Mouse (Mus musculus): ENCODE results near the gene Gm13178.

Gm13178 gene

GRCm38 (mm10) chr4:144721304-144721703 lies at the start of gene Gm13178:
Gene Gm13178 (minus strand): TSS chr4:144721404.
- DNase-seq = no peak

DNA sequence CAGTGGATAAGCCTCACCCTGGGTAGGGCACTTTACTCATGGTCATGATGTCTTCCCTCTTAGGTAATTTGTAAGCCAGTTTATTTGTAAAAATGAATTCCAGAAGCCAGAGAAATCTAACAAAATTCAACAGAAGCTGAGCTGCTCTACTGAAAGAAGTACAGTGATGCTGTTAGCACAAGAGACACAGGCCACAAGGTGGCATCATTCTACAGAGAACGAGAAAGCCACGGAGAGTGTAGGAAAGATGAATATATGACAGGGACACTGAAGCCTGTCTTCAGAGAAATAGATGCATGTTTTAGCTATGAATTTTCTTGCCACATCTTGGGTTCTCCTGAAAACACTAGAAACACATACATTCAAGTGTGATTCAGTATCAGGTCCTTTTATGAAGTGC lies 44.5 kb upstream of the Gm13178 start:
- peak; percentile 26 for DNase-seq

GRCm38 (mm10) chr4:144749139-144749538 lies 27.9 kb upstream of the Gm13178 start:
- DNase-seq = no peak

DNA sequence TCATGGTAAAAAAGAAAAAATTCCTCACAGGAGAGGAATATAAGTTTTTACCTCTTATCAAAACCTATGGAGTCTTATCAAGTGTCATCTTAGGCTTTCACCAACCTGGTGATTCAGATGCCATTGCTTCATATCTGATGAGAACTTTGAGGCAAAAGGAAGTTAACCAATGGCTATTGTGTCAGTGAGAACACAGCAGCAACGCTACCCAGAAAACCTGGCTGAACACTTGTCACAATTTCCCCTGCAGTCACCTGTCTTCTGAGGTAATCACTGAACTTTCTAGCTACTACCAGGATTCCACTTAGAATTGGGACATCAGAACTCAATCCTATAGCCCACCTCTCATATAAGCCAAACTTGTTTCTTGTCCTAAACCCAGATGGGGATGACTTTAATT lies 1.5 kb downstream of the Gm13178 start:
- no peak for DNase-seq

DNA sequence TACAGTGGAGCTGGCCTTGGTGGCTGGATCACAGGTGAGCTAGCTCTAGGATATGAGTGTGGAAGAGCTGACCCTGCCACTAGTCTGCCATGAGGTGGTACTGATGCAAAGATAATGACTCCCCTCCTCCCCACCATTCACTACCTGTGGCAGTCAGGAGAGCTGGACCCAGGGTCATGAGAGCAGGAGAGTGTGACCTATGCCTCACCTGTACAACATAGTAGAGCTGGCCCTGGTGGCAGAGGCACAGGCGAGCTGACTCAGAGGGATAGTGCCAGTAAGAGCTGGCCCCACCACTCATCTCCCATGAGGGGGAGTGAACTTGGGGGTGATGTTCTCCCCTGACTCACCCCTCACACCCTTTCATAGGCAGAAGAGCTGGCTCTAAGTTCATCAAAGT lies 2.9 kb downstream of the Gm13178 start:
- no peak for DNase-seq

DNA sequence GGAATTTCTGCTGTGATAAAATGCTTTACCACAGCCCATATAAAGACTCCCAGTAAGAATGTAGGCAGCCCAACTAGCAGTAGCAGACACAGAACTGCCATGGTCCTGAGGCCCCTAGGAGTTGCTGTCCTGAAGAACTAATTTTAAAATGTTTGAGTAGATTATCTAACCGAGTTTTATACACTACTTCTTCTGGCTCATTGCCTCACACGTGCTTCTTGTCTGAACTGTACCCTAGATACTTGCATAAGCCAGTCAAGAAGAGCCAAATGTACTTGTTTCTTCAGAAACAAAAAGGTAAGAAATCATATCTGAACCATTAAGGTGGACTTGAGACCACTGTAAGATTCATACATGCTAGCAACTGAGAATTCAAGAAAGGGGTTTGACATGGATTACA lies 34.9 kb downstream of the Gm13178 start, which contains the start of gene Gm436:
Gm436 (minus strand) TSS at position 101 of the 400 bp plus-strand sequence.
- DNase-seq = no peak
